Mouse (Mus musculus) small intestine, adult 2 months (tissue): ENCODE data around the gene Plekhn1.

ENCODE experiments used
- CTCF ChIP-seq: fragments of 200-500 bp; IDR thresholded peaks from 2 replicates; pipeline ENCODE4 v1.5.1; 2012; ENCODE audit warnings: low read depth, mild to moderate bottlenecking, control low read depth, inconsistent platforms, low read length, moderate library complexity, mixed read lengths; ENCODE audit not compliant: insufficient replicate concordance, insufficient read length; ENCODE audit errors: extremely low read depth
- POLR2A ChIP-seq: fragments of 200-500 bp; IDR thresholded peaks from 2 replicates; pipeline ENCODE4 v1.6.1; 2012; ENCODE audit warnings: low read depth, mild to moderate bottlenecking, control low read depth, inconsistent platforms, low read length, moderate library complexity

- TF ChIP-seq CTCF: no peak
- TF ChIP-seq POLR2A: no peak
Observed at GRCm38 (mm10) chr4:156219936-156220335, 14.7 kb downstream of the Plekhn1 start.
